Mouse (Mus musculus) embryonic facial prominence, embryonic 11.5 days (tissue): Measurements from ENCODE around the gene Fam234a. TPM values are rescaled to one million over a fixed set of nuclear protein-coding genes. Genes with fewer than 3 reads are reported as not detected.
"Not testable (repeated sequence)": the region's sequence is repeated elsewhere in the genome, so short reads cannot be mapped to it uniquely, and the experiment has no call there.

Experiments used
- ATAC-seq: fragments of 200-750 bp; cut with Nextera tagmentation; replicated peaks from 2 replicates; pipeline ENCODE4 v1.8.0; 2017; ENCODE audit warnings: low read depth; ENCODE audit not compliant: insufficient number of reproducible peaks, low FRiP score, low TSS enrichment
- DNase-seq: peaks from one replicate; pipeline ENCODE4 v3.0.0-alpha.2; 2015; ENCODE audit warnings: low spot score
- H3K27ac ChIP-seq: fragments of 300-500 bp; sonication (generic); replicated peaks from 2 replicates; pipeline ENCODE4 v1.5.1; 2014; ENCODE audit warnings: mild to moderate bottlenecking, low read depth, low read length, control low read depth
- H3K27me3 ChIP-seq: fragments of 300-500 bp; sonication (generic); 2 replicates; pipeline ENCODE4 v1.6.1; 2014; ENCODE audit warnings: mild to moderate bottlenecking, low read length, moderate library complexity, mixed read lengths; ENCODE audit not compliant: control insufficient read depth, insufficient read depth
- H3K36me3 ChIP-seq: fragments of 300-500 bp; sonication (generic); replicated peaks from 2 replicates; pipeline ENCODE4 v1.6.1; 2014; ENCODE audit warnings: low read depth, mild to moderate bottlenecking, low read length, moderate library complexity, mixed read lengths; ENCODE audit not compliant: control insufficient read depth, insufficient read depth
- H3K4me1 ChIP-seq: fragments of 300-500 bp; sonication (generic); 2 replicates; pipeline ENCODE4 v1.6.1; 2014; ENCODE audit warnings: low read length, mixed read lengths; ENCODE audit not compliant: control insufficient read depth, insufficient read depth
- H3K4me2 ChIP-seq: fragments of 300-500 bp; sonication (generic); 2 replicates; pipeline ENCODE4 v1.6.1; 2014; ENCODE audit warnings: low read depth, mild to moderate bottlenecking, control low read depth, low read length, moderate library complexity
- H3K4me3 ChIP-seq: fragments of 300-500 bp; sonication (generic); 2 replicates; pipeline ENCODE4 v1.5.1; 2014; ENCODE audit warnings: low read depth, low read length, control low read depth
- H3K9ac ChIP-seq: fragments of 300-500 bp; sonication (generic); replicated peaks from 2 replicates; pipeline ENCODE4 v1.6.1; 2014; ENCODE audit warnings: mild to moderate bottlenecking, control low read depth, low read length
- H3K9me3 ChIP-seq: fragments of 300-500 bp; sonication (generic); replicated peaks from 2 replicates; pipeline ENCODE4 v1.6.1; 2016; ENCODE audit warnings: mild to moderate bottlenecking, low read length, inconsistent platforms, mixed read lengths; ENCODE audit not compliant: control insufficient read depth
- WGBS: fragments of 180-500 bp; shearing (Covaris S2); extraction: QIAGEN DNeasy Blood & Tissue Kit; methylation state at CpG from one replicate; pipeline ENCODE4 v1.1.7; 2014; 5-methylcytosine and 5-hydroxymethylcytosine counted together
- polyA plus RNA-seq: library from polyadenylated mRNA; unstranded; fragments of >200 nt; fragmentation: Nextera tagmentation; extraction: Ambion mirVana; gene quantifications from 2 replicates; pipeline ENCODE4 v1.2.1, GENCODE M21; 2014

Gene Fam234a
- polyA plus RNA-seq, 1 experiment from 2014 or later: 21.3 TPM

GRCm38 (mm10) chr17:26188091-26188805 lies 55.8 kb downstream of the Fam234a start:
- H3K9ac ChIP-seq: no peak overlapping the region
- WGBS: 98% methylated on average over 11 of the region's 11 CpGs
- ATAC-seq (no peak), DNase-seq (no peak)
- H3K36me3 ChIP-seq: peaks cover 4% of the 10 kb centered on the region
- no peak overlapping the region for H3K27ac ChIP-seq
- no peak overlapping the region for H3K4me2 ChIP-seq
- no peak overlapping the region for H3K4me3 ChIP-seq
- H3K27me3 ChIP-seq: no peaks in the 10 kb centered on the region
- H3K9me3 ChIP-seq: no peaks in the 10 kb centered on the region
- H3K4me1 ChIP-seq: no peaks in the 10 kb centered on the region

DNA sequence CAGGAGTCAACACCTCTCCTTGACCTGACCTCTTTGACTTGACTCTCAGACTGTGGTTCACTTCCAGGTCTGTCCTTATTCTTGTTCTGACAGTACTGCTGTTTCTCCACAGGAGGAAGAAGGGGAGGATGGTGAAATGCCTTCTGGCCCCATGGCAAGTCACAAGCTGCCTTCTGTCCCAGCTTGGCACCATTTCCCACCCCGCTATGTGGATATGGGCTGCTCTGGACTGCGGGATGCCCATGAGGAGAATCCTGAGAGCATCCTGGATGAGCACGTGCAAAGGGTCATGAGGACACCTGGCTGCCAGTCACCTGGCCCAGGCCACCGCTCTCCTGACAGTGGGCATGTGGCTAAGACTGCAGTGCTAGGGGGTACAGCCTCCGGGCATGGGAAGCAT lies 56.5 kb downstream of the Fam234a start:
- Histone ChIP-seq H3K9me3 (no peaks in the 10 kb centered on the region), H3K27me3 (no peaks in the 10 kb centered on the region), H3K36me3 (peaks cover 5% of the 10 kb centered on the region), H3K9ac (no peak overlapping the region), H3K4me1 (no peaks in the 10 kb centered on the region), H3K4me3 (no peak overlapping the region), H3K27ac (no peak overlapping the region), H3K4me2 (no peak overlapping the region)
- ATAC-seq (no peak), DNase-seq (no peak)
- WGBS: 95% methylated on average over 5 of the region's 5 CpGs

- no peak for ATAC-seq
- no peaks in the 10 kb centered on the region for H3K27me3 ChIP-seq
- DNase-seq: no peak
- no peak overlapping the region for H3K4me2 ChIP-seq
- no peak overlapping the region for H3K4me3 ChIP-seq
- H3K9me3 ChIP-seq: no peaks in the 10 kb centered on the region
- peaks cover 5% of the 10 kb centered on the region for H3K36me3 ChIP-seq
- no peak overlapping the region for H3K9ac ChIP-seq
- no peaks in the 10 kb centered on the region for H3K4me1 ChIP-seq
- H3K27ac ChIP-seq: no peak overlapping the region
- WGBS: 92% methylated on average over 3 of the region's 3 CpGs
Measured at GRCm38 (mm10) chr17:26181179-26181578, 62.9 kb downstream of the Fam234a start.

GRCm38 (mm10) chr17:26178611-26179010 lies 65.4 kb downstream of the Fam234a start:
- H3K36me3 ChIP-seq: peaks cover 9% of the 10 kb centered on the region

GRCm38 (mm10) chr17:26175248-26175647 lies 68.8 kb downstream of the Fam234a start:
- H3K9ac ChIP-seq, H3K27ac ChIP-seq, DNase-seq, ATAC-seq, H3K4me1 ChIP-seq, H3K4me2 ChIP-seq, H3K36me3 ChIP-seq, H3K27me3 ChIP-seq, H3K4me3 ChIP-seq, H3K9me3 ChIP-seq: not testable (repeated sequence)
- 82% methylated on average over 2 of the region's 2 CpGs for WGBS

More at GRCm38 (mm10) chr17:26178611-26179010, 65.4 kb downstream of the Fam234a start:
- Histone ChIP-seq H3K4me1 (no peaks in the 10 kb centered on the region), H3K9me3 (no peaks in the 10 kb centered on the region), H3K4me2 (no peak overlapping the region), H3K9ac (no peak overlapping the region), H3K4me3 (no peak overlapping the region), H3K27me3 (no peaks in the 10 kb centered on the region), H3K27ac (no peak overlapping the region)
- DNase-seq (no peak), ATAC-seq (no peak)

DNA sequence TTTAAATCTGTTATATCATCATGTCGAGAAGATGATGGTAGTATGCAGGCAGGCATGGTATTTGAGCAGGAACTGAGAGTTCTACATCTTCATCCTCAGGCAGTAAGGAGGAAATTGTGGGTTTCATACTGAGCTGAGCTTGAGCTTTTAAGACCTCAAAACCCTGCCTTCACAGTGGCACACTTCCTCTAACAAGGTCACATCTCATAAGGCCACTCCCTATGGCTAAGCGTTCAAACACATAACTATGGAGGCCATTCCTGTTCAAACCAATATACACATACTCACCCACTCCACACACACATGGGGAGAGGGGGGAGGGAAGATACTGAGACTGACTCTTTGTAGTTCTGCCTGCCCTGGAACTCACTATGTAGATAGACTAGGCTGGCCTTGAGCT lies 76.0 kb downstream of the Fam234a start:
- Histone ChIP-seq H3K9ac (no peak overlapping the region), H3K4me2 (no peak overlapping the region), H3K9me3 (no peaks in the 10 kb centered on the region), H3K4me1 (no peaks in the 10 kb centered on the region), H3K4me3 (no peak overlapping the region), H3K27me3 (no peaks in the 10 kb centered on the region), H3K27ac (no peak overlapping the region), H3K36me3 (no peaks in the 10 kb centered on the region)
- WGBS: 86% methylated on average over 2 of the region's 2 CpGs
- ATAC-seq: no peak
- no peak for DNase-seq

- Histone ChIP-seq H3K27me3 (no peaks in the 10 kb centered on the region), H3K4me2 (no peak overlapping the region), H3K4me1 (no peaks in the 10 kb centered on the region), H3K36me3 (no peaks in the 10 kb centered on the region), H3K9me3 (no peaks in the 10 kb centered on the region), H3K9ac (no peak overlapping the region), H3K4me3 (no peak overlapping the region), H3K27ac (no peak overlapping the region)
- WGBS: 90% methylated on average over 1 of the region's 1 CpGs
- DNase-seq: no peak
- no peak for ATAC-seq
Measured at GRCm38 (mm10) chr17:26162736-26163135, 81.3 kb downstream of the Fam234a start.
